Mouse (Mus musculus) forebrain, embryonic 10.5 days (tissue): ENCODE measurements around the gene Rora. TPM values are rescaled to one million over a fixed set of nuclear protein-coding genes. Genes with fewer than 3 reads are reported as not detected.

Experiments
- DNase-seq: peaks from one replicate; pipeline ENCODE4 v3.0.0-alpha.2; 2017; ENCODE audit warnings: low spot score; ENCODE audit errors: extremely low spot score
- H3K27ac ChIP-seq: fragments of 300-500 bp; sonication (generic); 2 replicates; pipeline ENCODE4 v1.5.1; 2016; ENCODE audit warnings: mild to moderate bottlenecking
- H3K27me3 ChIP-seq: fragments of 300-500 bp; sonication (generic); 2 replicates; pipeline ENCODE4 v1.6.1; 2016; ENCODE audit warnings: mild to moderate bottlenecking; ENCODE audit not compliant: poor library complexity, severe bottlenecking
- H3K36me3 ChIP-seq: fragments of 300-500 bp; sonication (generic); replicated peaks from 2 replicates; pipeline ENCODE4 v1.6.1; 2016; ENCODE audit warnings: mild to moderate bottlenecking, moderate library complexity
- H3K4me1 ChIP-seq: fragments of 300-500 bp; sonication (generic); 2 replicates; pipeline ENCODE4 v1.6.1; 2016
- H3K4me3 ChIP-seq: fragments of 300-500 bp; sonication (generic); 2 replicates; pipeline ENCODE4 v1.5.1; 2016; ENCODE audit warnings: mild to moderate bottlenecking, moderate library complexity
- H3K9me3 ChIP-seq: fragments of 300-500 bp; sonication (generic); 2 replicates; pipeline ENCODE4 v1.6.1; 2016; ENCODE audit warnings: mild to moderate bottlenecking, moderate library complexity
- WGBS: fragments of 180-500 bp; shearing (Covaris S2); methylation state at CpG from one replicate; pipeline ENCODE4 v1.1.7; 2016; 5-methylcytosine and 5-hydroxymethylcytosine counted together
- polyA plus RNA-seq: library from polyadenylated mRNA; unstranded; fragments of >200 nt; fragmentation: Nextera tagmentation; extraction: Ambion mirVana; gene quantifications from 2 replicates; pipeline ENCODE4 v1.2.1, GENCODE M21; 2016

The Rora gene
- polyA plus RNA-seq, 1 experiment from 2014 or later = 5.6 TPM

- WGBS = 89% methylated on average over 12 of the region's 12 CpGs
- H3K27ac ChIP-seq = no peak overlapping the region
- no peak for DNase-seq
- no peaks in the 10 kb centered on the region for H3K27me3 ChIP-seq
- no peaks in the 10 kb centered on the region for H3K4me1 ChIP-seq
- H3K36me3 ChIP-seq = no peaks in the 10 kb centered on the region
- H3K9me3 ChIP-seq = no peaks in the 10 kb centered on the region
- H3K4me3 ChIP-seq = no peak overlapping the region
These were observed 269.6 kb downstream of the Rora start for GRCm38 (mm10) chr9:68923128-68923601.

DNA sequence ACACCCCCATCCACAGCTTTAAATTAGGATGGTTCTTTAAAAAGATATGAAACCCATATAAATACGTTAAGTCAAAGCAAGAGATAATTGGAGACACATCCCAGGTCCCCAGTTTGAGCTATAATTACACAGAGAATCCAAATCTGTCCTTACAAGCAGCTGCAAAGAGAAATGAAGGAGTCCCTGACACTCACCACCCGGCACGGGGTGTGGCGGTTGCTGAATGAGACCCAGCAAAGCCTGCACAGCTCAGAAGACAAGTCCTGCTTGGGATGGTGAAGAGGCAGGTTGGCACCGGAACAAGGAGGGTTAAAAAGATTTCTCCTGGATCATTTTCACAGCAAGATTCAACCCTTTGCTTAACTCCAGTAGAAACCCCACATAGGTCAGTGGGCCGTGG lies 272.8 kb downstream of the Rora start:
- Histone ChIP-seq H3K9me3 (no peaks in the 10 kb centered on the region), H3K36me3 (no peaks in the 10 kb centered on the region), H3K4me1 (peaks cover 15% of the 10 kb centered on the region), H3K27ac (no peak overlapping the region), H3K27me3 (no peaks in the 10 kb centered on the region), H3K4me3 (no peak overlapping the region)
- no peak for DNase-seq
- WGBS = 94% methylated on average over 6 of the region's 6 CpGs

DNA sequence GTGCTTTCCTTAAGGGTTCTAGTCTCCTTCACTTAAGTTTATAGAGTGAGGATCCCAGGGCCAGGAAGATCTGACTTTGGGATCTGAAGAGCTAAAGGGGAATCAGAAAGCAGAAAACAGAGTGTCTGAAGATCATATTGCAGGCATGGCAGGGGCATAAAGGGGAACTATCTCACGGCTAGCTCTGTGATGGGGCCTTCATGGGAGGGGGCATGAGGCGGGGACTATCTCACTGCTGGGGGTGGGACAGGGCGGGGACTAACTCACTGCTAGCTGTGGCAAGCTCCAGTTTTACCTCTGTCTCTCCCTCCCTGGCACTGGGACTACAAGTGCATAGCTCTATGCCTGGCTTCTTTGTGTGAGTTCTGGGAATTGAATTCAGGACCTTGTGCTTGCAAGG lies 279.6 kb downstream of the Rora start:
- H3K9me3 ChIP-seq = no peaks in the 10 kb centered on the region
- H3K27ac ChIP-seq = no peak overlapping the region
- peaks cover 17% of the 10 kb centered on the region for H3K4me1 ChIP-seq
- WGBS = 52% methylated on average over 3 of the region's 3 CpGs
- DNase-seq = no peak
- H3K27me3 ChIP-seq = no peaks in the 10 kb centered on the region
- H3K4me3 ChIP-seq = no peak overlapping the region
- no peaks in the 10 kb centered on the region for H3K36me3 ChIP-seq

GRCm38 (mm10) chr9:68934238-68934637 lies 280.7 kb downstream of the Rora start:
- no peaks in the 10 kb centered on the region for H3K9me3 ChIP-seq
- peaks cover 17% of the 10 kb centered on the region for H3K4me1 ChIP-seq
- whole genome bisulfite sequencing = 92% methylated on average over 4 of the region's 4 CpGs
- H3K36me3 ChIP-seq = no peaks in the 10 kb centered on the region
- no peak for DNase-seq
- no peak overlapping the region for H3K4me3 ChIP-seq
- H3K27ac ChIP-seq = no peak overlapping the region
- no peaks in the 10 kb centered on the region for H3K27me3 ChIP-seq

GRCm38 (mm10) chr9:68935611-68936010 lies 282.0 kb downstream of the Rora start:
- Histone ChIP-seq H3K27me3 (no peaks in the 10 kb centered on the region; the same call in 1 of the 2 replicates), H3K4me1 (peaks cover 10% of the 10 kb centered on the region), H3K36me3 (no peaks in the 10 kb centered on the region), H3K27ac (no peak overlapping the region), H3K4me3 (no peak overlapping the region), H3K9me3 (no peaks in the 10 kb centered on the region)
- 97% methylated on average over 11 of the region's 11 CpGs for WGBS
- DNase-seq = no peak

GRCm38 (mm10) chr9:68941037-68941436 lies 287.5 kb downstream of the Rora start:
- H3K27me3 ChIP-seq = peaks cover 37% of the 10 kb centered on the region
- no peaks in the 10 kb centered on the region for H3K36me3 ChIP-seq
- 84% methylated on average over 7 of the region's 7 CpGs for WGBS
- H3K4me3 ChIP-seq = no peak overlapping the region
- H3K27ac ChIP-seq = no peak overlapping the region
- H3K9me3 ChIP-seq = no peaks in the 10 kb centered on the region
- 0 out of 2 replicates have a peak, but pooled peaks cover 9% of the 10 kb centered on the region for H3K4me1 ChIP-seq
- no peak for DNase-seq

- no peak overlapping the region for H3K4me3 ChIP-seq
- H3K27ac ChIP-seq = no peak overlapping the region
- no peaks in the 10 kb centered on the region for H3K9me3 ChIP-seq
- DNase-seq = no peak
- H3K36me3 ChIP-seq = no peaks in the 10 kb centered on the region
- H3K27me3 ChIP-seq = peaks cover 52% of the 10 kb centered on the region
- WGBS = 66% methylated on average over 4 of the region's 4 CpGs
- H3K4me1 ChIP-seq = peaks cover 14% of the 10 kb centered on the region
These were observed 289.0 kb downstream of the Rora start for GRCm38 (mm10) chr9:68942595-68943011.

DNA sequence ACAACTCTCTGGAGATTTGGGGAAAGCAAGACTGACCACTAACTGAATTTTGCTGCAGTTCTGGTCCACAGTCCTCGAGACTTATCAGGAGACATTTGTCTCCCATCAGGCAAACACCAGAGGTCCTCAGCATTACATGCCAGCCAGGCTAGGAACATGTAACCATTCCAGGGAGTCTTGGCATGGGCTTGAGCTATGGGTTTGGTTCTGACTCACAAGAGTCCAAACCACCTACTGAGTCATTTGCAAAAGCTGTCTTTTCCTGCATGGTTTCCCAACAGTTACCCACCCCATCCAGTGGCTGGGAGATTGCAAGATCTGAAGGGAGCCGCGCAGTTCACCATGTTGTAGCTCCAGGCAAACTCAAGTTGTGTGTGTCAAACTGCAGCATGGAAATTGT lies 290.4 kb downstream of the Rora start:
- no peak for DNase-seq
- 98% methylated on average over 3 of the region's 3 CpGs for WGBS
- H3K4me1 ChIP-seq = peaks cover 25% of the 10 kb centered on the region
- H3K27ac ChIP-seq = no peak overlapping the region
- no peaks in the 10 kb centered on the region for H3K9me3 ChIP-seq
- no peaks in the 10 kb centered on the region for H3K36me3 ChIP-seq
- no peak overlapping the region for H3K4me3 ChIP-seq
- peaks cover 65% of the 10 kb centered on the region for H3K27me3 ChIP-seq

- H3K4me3 ChIP-seq = no peak overlapping the region
- H3K27me3 ChIP-seq = peaks cover 95% of the 10 kb centered on the region
- no peak for DNase-seq
- peaks cover 16% of the 10 kb centered on the region for H3K4me1 ChIP-seq
- no peak overlapping the region for H3K27ac ChIP-seq
- H3K9me3 ChIP-seq = no peaks in the 10 kb centered on the region
- no peaks in the 10 kb centered on the region for H3K36me3 ChIP-seq
- 28% methylated on average over 6 of the region's 6 CpGs for WGBS
These were observed 294.1 kb downstream of the Rora start for GRCm38 (mm10) chr9:68947707-68948106.

DNA sequence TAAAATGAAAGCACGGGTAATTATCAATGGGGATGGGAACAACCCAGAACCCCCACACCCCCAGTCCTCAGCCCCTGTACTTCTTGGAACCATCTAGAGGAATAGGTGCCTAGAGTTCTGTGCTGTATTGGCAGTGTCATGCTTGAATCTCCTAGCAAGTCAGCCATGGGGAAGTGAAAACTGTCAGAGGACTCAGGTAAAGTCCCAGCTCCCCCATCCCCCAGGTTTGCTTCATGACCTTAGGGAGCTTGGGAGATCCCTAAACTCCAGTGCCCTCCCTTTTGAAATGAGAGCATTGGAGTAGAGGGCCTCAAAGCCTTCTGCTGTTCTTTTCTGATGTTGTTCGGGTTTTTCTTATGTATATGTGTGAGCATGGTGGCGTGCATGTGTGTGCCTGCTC lies 294.6 kb downstream of the Rora start:
- 74% methylated on average over 3 of the region's 3 CpGs for WGBS

DNA sequence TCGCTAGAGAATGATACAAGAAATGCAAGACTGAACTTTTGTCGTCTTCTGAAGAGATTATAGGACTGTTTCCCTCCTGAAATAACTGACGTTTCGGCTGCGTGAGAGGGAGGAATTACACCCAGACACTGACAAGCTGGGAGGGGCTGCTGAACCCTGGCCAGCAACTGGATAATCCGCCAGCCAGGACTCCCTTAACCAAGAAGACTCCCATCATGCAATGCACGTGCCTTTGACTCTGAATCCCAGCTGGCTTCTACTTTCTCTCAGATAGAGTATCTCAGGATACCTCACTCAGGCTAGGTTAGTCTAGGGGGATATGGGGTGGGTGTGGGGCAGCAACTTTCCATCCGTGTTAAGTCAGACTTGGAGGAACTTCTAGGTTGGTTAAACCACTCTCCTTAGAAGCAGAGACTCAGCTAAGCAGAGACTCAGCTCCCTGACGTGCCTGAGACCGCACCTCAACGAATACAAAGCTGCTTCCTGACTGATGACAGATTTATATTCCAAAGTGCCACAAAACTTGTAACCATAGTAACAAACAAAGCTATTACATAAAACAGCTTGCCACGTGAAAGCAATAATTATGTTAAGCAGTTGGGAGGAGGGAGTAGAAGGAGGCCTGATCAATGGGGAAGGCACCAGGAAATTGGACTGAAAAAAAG lies 302.8 kb downstream of the Rora start:
- DNase-seq = no peak
- peaks cover 12% of the 10 kb centered on the region for H3K4me1 ChIP-seq
- H3K36me3 ChIP-seq = no peaks in the 10 kb centered on the region
- WGBS = 68% methylated on average over 12 of the region's 12 CpGs
- peaks cover 20% of the 10 kb centered on the region for H3K27me3 ChIP-seq
- H3K27ac ChIP-seq = no peak overlapping the region
- H3K4me3 ChIP-seq = no peak overlapping the region
- no peaks in the 10 kb centered on the region for H3K9me3 ChIP-seq

More for the DNA sequence above, 294.6 kb downstream of the Rora start:
- Histone ChIP-seq H3K27me3 (peaks cover 92% of the 10 kb centered on the region), H3K4me3 (no peak overlapping the region), H3K4me1 (peaks cover 16% of the 10 kb centered on the region), H3K36me3 (no peaks in the 10 kb centered on the region), H3K27ac (0 out of 2 replicates have a peak overlapping the region, but pooled peaks have one; percentile 20), H3K9me3 (no peaks in the 10 kb centered on the region)
- no peak for DNase-seq

DNA sequence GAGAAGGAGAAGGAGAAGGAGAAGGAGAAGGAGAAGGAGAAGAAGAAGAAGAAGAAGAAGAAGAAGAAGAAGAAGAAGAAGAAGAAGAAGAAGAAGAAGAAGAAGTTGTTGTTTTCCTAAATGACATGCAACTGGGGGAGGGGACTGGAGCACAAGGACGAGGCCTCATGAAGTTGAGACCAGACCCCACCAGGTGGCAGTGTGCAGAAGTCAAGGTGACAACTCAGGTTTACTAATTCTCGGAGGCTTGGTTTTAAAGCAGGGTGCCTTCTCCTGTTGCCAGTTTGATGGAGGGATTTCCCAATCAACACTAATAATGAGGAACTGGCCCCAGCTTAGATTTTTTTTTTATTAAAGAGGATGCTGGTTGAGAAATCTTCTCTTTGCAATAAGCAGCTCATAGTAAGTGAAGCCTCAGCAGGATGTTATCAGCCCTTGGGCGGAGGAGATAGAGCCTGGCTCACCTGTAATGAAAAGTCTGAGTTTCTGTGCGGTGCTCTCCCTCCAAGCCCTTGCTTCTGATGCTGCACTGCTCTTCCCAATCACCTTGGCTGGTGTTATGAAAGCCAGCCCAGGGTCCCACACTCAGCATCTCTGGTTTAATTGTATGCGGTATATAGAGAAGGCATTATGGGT lies 303.5 kb downstream of the Rora start:
- H3K27me3 ChIP-seq = peaks cover 13% of the 10 kb centered on the region
- WGBS = 62% methylated on average over 5 of the region's 5 CpGs
- H3K4me3 ChIP-seq = no peak overlapping the region
- no peak overlapping the region for H3K27ac ChIP-seq
- no peaks in the 10 kb centered on the region for H3K9me3 ChIP-seq
- peak; percentile 30 for DNase-seq
- peaks cover 12% of the 10 kb centered on the region for H3K4me1 ChIP-seq
- H3K36me3 ChIP-seq = no peaks in the 10 kb centered on the region

DNA sequence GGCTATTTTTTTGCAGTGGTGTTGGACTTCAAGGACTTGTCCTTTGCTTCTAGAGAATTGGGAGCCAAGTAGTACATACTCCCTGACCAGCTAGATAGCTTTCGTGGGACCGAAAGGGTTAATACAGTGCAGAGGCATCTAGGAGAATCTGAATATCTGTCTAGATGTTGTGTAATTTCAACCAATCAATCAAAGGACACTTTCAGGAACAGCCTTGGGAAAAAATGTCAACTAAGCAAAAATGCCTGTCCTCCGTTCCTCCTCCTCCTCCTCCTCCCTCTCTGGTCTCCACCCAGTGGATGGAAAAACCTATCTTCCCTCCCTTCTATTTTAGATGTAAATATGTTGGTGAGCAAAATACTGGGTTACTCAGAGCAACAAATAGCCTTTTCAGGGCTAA lies 304.2 kb downstream of the Rora start:
- no peaks in the 10 kb centered on the region for H3K36me3 ChIP-seq
- no peak overlapping the region for H3K4me3 ChIP-seq
- peaks cover 6% of the 10 kb centered on the region for H3K27me3 ChIP-seq
- no peak overlapping the region for H3K27ac ChIP-seq
- DNase-seq = no peak
- no peaks in the 10 kb centered on the region for H3K9me3 ChIP-seq
- peaks cover 12% of the 10 kb centered on the region for H3K4me1 ChIP-seq
- WGBS = 93% methylated on average over 3 of the region's 3 CpGs
